Mouse (Mus musculus): ENCODE measurements around the gene Hoxb3.

The Hoxb3 gene

DNA sequence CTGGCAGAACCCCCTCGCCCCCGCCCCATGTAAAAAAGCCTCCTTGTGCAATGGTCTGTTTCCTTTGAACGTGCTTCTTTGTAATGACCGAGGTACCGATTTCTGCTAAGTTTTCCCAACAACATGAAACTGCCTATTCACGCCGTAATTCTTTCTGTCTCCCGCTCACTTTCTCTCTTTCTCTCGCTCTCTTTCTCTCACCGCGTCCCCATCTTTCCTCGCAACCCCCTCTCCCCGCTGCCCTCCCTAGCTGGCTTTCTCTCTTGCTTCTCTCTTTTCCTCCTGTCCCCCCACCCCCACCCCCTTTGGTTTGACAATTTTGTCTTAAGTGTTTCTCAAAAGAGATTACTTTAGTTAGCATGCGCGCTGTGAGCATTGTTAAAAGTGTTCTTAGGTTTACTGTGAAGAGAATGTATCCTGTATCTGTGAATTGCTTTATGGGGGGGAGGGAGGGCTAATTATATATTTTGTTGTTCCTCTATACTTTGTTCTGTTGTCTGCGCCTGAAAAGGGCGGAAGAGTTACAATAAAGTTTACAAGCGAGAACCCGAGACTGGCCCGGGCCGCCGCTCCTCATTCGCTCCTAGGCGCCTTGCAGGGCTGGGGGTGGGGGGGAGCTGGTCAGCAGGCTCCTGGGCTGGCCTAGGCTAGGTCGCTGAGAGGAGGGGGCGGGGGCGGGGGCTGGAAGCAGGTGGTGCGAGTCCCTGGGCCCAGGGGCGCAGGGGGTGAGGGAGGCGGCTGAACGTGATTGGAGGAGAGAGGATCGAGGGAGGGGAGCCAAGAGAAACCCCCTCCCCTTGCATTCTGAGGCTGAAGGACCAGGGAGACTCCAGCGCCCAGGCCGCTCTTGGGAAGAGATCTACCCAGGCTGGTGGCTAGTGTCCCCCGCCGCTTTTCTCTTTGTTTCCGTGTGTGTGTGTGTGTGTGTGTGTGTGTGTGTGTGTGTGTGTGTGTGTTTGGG is 38.1 kb upstream of the Hoxb3 start:
- DNase-seq (ENCODE audit: low read depth, low spot score) = no peak
- Histone ChIP-seq H3K36me3 (ENCODE audit: control insufficient read depth, insufficient read depth, low read length, poor library complexity, severe bottlenecking) (no peaks in the 10 kb centered on the region), H3K27me3 (ENCODE audit: control insufficient read depth, insufficient read depth, low read length, poor library complexity, severe bottlenecking) (peaks cover 7% of the 10 kb centered on the region)

DNA sequence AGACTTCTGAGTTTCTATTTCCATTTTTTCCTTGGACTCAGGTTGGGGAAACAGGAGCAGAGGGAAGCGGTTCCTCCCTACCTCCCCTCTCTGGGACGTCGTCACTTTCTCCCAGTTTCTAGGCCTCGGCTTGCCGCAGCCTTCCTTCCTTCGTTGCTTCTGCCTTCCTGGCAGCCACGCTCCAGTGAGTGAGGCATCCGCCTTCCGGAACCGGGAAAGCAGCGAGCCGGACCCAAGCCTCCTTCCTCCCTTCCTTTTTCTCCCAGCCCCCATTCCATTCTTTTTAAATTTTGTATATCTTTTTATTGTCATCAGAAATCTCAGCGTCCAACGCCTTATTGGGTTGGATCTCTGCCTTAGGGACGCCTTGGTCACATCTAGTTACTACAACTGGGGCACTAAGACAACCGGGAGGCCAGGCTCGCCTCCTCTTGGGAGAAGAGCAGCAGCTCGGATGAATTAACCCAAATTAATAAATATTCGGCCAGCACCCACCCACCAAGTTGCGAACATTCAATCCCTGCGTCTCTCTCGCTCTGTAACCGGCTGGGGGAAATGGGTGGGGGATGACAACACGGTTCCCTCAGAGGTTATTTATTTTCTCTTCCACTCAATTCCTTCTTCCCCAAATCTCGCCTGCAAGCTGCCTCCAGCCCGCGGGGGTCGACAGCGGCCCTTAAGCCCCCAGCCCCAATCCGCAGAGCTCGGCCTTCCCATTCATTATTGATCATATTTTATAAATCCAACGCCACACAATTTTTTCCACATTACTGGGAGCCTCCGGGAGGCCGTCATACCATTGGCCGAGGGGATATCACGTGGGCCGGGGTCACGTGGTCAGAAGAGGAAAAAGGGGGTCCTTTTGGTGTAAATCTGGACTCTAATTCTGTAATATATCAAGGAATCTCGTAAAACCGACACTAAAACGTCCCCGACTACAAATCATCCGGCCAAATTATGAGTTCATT is 37.1 kb upstream of the Hoxb3 start, which contains the start of gene Hoxb7:
Gene Hoxb7 (plus strand): TSS at position 853 of the 968 bp plus-strand sequence.
- H3K27me3 ChIP-seq (ENCODE audit: control insufficient read depth, insufficient read depth, low read length, poor library complexity, severe bottlenecking) = peaks cover 6% of the 10 kb centered on the region
- no peak for DNase-seq (ENCODE audit: low read depth, low spot score)
- no peaks in the 10 kb centered on the region for H3K36me3 ChIP-seq (ENCODE audit: control insufficient read depth, insufficient read depth, low read length, poor library complexity, severe bottlenecking)

DNA sequence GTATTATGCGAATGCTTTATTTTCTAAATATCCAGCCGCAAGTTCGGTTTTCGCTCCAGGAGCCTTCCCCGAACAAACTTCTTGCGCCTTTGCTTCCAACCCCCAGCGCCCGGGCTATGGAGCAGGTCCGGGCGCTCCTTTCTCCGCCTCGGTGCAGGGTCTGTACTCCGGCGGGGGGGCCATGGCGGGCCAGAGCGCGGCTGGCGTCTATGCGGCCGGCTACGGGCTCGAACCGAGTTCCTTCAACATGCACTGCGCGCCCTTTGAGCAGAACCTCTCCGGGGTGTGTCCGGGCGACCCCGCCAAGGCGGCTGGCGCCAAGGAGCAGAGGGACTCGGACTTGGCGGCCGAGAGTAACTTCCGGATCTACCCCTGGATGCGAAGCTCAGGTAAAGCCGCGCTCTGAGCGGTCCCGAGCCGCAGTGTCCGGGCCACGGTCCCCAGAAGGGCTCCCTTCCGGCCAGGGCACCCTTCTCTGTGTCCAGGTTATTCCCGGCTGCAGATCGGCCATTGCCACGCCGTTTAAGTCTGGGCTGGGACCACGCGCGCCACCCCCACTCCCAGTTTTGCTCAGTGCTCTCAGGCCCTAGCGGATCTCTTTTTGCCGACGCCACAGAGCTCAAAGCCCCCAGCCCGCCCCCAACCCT is 36.3 kb upstream of the Hoxb3 start:
- DNase-seq (ENCODE audit: low read depth, low spot score) = no peak
- Histone ChIP-seq H3K36me3 (ENCODE audit: control insufficient read depth, insufficient read depth, low read length, poor library complexity, severe bottlenecking) (no peaks in the 10 kb centered on the region), H3K27me3 (ENCODE audit: control insufficient read depth, insufficient read depth, low read length, poor library complexity, severe bottlenecking) (peaks cover 6% of the 10 kb centered on the region)

- DNase-seq (ENCODE audit: low read depth, low spot score) = no peak
- H3K27me3 ChIP-seq (ENCODE audit: control insufficient read depth, insufficient read depth, low read length, poor library complexity, severe bottlenecking) = peaks cover 6% of the 10 kb centered on the region
Observed at GRCm38 (mm10) chr11:96287411-96287810, 35.7 kb upstream of the Hoxb3 start.

DNA sequence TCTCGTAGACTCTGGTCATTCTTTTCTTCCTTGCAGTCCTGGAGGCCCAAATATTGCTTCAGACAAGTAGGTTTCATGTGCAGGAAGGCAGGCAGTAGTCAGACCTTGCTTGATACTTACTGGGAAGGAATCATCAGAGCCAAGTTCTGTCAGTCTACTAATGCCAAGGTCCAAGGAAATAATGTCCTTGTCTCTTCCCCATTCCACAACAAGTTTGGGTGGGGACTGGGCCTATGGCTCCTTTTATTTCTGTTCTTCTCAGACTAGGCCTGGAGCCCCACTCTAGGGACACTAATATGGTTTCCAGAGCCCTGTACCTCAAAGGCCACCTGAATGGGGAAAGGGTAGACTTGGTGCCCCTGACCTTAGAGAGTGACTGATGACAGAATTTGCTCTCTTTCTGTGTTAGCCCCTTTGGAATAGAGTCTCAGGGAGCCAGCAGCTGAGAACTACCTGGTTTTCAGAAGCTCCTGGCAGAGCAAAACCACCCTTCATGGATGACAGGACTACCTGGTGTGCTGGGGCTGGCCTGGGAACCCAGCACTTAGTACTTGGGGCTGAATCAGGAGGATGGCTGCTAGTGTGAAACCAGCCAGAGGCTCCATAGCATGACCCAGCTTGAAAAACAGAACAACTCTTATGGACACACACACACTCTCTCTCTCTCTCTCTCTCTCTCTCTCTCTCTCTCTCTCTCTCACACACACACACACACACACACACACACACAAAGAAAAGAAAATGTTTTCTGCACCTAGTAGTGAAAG is 34.5 kb upstream of the Hoxb3 start:
- peaks cover 7% of the 10 kb centered on the region for H3K27me3 ChIP-seq (ENCODE audit: control insufficient read depth, insufficient read depth, low read length, poor library complexity, severe bottlenecking)
- H3K36me3 ChIP-seq (ENCODE audit: control insufficient read depth, insufficient read depth, low read length, poor library complexity, severe bottlenecking) = no peaks in the 10 kb centered on the region

More at GRCm38 (mm10) chr11:96287411-96287810, 35.7 kb upstream of the Hoxb3 start:
- no peaks in the 10 kb centered on the region for H3K36me3 ChIP-seq (ENCODE audit: control insufficient read depth, insufficient read depth, low read length, poor library complexity, severe bottlenecking)

DNA sequence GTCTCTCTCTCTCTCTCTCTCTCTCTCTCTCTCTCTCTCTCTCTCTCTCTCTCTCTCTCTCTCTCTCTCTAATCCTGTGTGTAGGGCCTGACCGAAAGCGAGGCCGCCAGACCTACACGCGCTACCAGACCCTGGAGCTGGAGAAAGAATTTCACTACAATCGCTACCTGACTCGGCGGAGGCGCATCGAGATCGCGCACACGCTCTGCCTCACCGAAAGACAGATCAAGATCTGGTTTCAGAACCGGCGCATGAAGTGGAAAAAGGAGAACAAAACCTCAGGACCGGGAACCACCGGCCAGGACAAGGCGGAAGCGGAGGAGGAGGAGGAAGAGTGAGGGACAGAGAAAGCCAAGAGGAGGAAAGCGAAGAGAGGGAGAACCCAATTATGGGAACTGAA is 33.8 kb upstream of the Hoxb3 start:
- DNase-seq (ENCODE audit: low read depth, low spot score) = no peak
- peaks cover 6% of the 10 kb centered on the region for H3K27me3 ChIP-seq (ENCODE audit: control insufficient read depth, insufficient read depth, low read length, poor library complexity, severe bottlenecking)
- no peaks in the 10 kb centered on the region for H3K36me3 ChIP-seq (ENCODE audit: control insufficient read depth, insufficient read depth, low read length, poor library complexity, severe bottlenecking)

More for the DNA sequence above, 34.5 kb upstream of the Hoxb3 start:
- DNase-seq (ENCODE audit: low read depth, low spot score) = no peak

DNA sequence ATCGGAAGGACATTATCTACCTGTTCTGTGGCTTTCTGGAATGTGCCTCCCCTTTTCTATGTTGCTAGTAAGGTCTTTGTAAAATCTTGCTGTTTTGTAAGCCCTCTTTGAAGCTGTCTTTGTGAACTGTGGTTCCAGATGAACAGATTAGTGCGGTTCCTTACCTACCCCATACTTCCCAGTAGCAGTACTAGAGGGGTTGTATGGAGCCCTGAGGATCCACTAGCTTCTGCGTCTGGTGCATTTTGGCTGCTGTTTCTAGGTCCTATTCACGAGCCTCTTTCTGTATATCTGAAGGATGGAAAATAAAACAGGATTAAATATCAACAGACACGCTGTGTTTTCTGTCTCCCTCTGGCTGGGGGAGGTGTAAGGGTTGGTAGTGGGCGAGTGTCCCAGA is 33.3 kb upstream of the Hoxb3 start:
- H3K27me3 ChIP-seq (ENCODE audit: control insufficient read depth, insufficient read depth, low read length, poor library complexity, severe bottlenecking) = peaks cover 6% of the 10 kb centered on the region
- no peak for DNase-seq (ENCODE audit: low read depth, low spot score)
- no peaks in the 10 kb centered on the region for H3K36me3 ChIP-seq (ENCODE audit: control insufficient read depth, insufficient read depth, low read length, poor library complexity, severe bottlenecking)

DNA sequence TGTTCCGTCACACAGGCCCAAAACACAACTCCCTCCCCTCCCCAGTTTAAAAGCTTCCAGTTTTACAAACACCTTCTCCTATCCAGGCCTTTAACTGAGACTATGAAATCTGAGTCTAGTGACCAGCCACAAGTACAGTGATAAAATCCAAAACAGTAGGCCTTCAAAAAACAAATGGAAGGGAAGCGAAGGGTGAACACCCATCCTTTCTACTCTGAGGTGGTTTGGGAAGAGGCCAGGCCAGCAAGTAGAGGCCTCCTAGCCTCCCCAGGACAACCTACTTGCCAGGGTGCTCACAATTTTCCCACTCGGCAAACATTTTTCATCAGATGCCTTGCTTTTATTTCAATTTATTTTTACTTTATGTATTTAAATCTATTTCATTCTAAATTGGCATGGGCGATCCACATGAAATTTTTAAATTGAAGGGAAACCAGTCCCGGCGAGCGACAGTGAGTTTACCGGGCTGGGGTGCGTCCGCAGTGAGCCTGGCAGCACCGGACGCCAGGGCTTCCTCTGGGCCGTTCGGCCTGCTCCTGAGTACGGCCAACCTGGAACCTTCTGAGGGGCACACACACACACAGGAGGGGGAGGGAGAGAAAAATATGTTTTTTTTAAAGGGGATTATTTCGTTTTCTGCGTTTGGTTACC is 32.3 kb upstream of the Hoxb3 start:
- no peak for DNase-seq (ENCODE audit: low read depth, low spot score)
- Histone ChIP-seq H3K36me3 (ENCODE audit: control insufficient read depth, insufficient read depth, low read length, poor library complexity, severe bottlenecking) (no peaks in the 10 kb centered on the region), H3K27me3 (ENCODE audit: control insufficient read depth, insufficient read depth, low read length, poor library complexity, severe bottlenecking) (peaks cover 6% of the 10 kb centered on the region)

DNA sequence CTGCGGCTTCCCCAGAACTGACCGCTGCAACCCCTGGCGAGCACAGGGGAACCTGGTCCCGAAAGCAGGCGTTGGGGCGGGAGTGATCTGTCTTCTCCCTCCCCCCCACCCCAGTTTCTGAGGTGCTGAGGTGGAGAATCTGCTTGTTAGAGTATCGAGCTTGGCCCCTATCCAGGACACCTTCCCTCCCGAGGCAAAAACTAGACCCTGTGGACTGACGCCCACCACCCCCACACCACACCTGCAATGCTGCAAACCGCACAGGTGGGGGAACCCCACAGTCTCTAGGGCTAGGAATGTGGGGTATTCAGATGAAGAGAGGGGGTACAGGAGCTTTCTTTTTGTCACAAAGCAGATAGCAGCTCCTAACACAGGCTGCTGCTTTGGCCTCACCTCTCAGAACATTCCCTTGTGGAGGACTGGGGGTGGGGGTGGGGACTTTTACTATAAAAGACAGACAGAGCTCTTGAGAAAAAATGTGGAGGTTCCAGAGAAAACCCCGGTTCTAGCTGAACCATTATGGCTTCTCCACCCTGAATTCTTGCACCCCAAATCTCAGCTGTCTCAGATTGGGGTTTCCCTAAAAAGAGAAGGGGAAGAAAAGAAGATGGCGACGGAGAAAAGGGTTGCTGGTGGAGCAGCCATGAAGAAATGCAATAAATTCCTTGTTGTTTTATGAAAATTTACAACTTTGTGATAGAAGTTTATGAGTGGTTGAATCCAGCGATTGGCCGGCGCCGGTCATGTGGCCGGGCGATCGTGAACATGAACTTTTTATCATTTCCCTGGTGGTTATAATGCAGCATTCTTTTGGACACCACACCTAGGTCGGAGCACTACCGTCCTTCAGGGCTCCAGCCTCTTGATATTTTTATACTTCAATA is 31.2 kb upstream of the Hoxb3 start, which contains the start of gene Hoxb6:
Gene Hoxb6 (plus strand): TSS at position 796 of the 884 bp plus-strand sequence.
- Histone ChIP-seq H3K36me3 (ENCODE audit: control insufficient read depth, insufficient read depth, low read length, poor library complexity, severe bottlenecking) (no peaks in the 10 kb centered on the region), H3K27me3 (ENCODE audit: control insufficient read depth, insufficient read depth, low read length, poor library complexity, severe bottlenecking) (peaks cover 6% of the 10 kb centered on the region)
- no peak for DNase-seq (ENCODE audit: low read depth, low spot score)

- Histone ChIP-seq H3K27me3 (ENCODE audit: control insufficient read depth, insufficient read depth, low read length, poor library complexity, severe bottlenecking) (peaks cover 6% of the 10 kb centered on the region; the same call in 1 of the 2 replicates), H3K36me3 (ENCODE audit: control insufficient read depth, insufficient read depth, low read length, poor library complexity, severe bottlenecking) (no peaks in the 10 kb centered on the region)
- DNase-seq (ENCODE audit: low read depth, low spot score) = peak; percentile 43
Observed at GRCm38 (mm10) chr11:96292565-96293301, 30.4 kb upstream of the Hoxb3 start.

- no peaks in the 10 kb centered on the region for H3K36me3 ChIP-seq (ENCODE audit: control insufficient read depth, insufficient read depth, low read length, poor library complexity, severe bottlenecking)
- H3K27me3 ChIP-seq (ENCODE audit: control insufficient read depth, insufficient read depth, low read length, poor library complexity, severe bottlenecking) = peaks cover 6% of the 10 kb centered on the region; the same call in 1 of the 2 replicates
Observed at GRCm38 (mm10) chr11:96293302-96293921, 29.7 kb upstream of the Hoxb3 start.

More at GRCm38 (mm10) chr11:96293302-96293921, 29.7 kb upstream of the Hoxb3 start:
- DNase-seq (ENCODE audit: low read depth, low spot score) = no peak
